Mouse (Mus musculus): ENCODE measurements around the gene Wwox. TPM values are rescaled to one million over a fixed set of nuclear protein-coding genes. Genes with fewer than 3 reads are reported as not detected.

Wwox gene
- polyA plus RNA-seq, 1 experiment from 2014 or later = 16.0 TPM

GRCm38 (mm10) chr8:114801428-114802134 lies 362.1 kb downstream of the Wwox start:
- H3K36me3 ChIP-seq = no peaks in the 10 kb centered on the region
- H3K9ac ChIP-seq = no peak overlapping the region
- peaks cover 9% of the 10 kb centered on the region for H3K4me1 ChIP-seq
- 0 out of 2 replicates have a peak, but pooled peaks have one; percentile 18 for ATAC-seq (replicated peaks; ENCODE audit: low FRiP score)
- no peaks in the 10 kb centered on the region for H3K9me3 ChIP-seq (replicated peaks)
- no peak overlapping the region for H3K4me3 ChIP-seq (replicated peaks)
- H3K4me2 ChIP-seq = no peak overlapping the region
- no peaks in the 10 kb centered on the region for H3K27me3 ChIP-seq
- 64% methylated on average over 7 of the region's 7 CpGs for WGBS
- H3K27ac ChIP-seq = no peak overlapping the region

DNA sequence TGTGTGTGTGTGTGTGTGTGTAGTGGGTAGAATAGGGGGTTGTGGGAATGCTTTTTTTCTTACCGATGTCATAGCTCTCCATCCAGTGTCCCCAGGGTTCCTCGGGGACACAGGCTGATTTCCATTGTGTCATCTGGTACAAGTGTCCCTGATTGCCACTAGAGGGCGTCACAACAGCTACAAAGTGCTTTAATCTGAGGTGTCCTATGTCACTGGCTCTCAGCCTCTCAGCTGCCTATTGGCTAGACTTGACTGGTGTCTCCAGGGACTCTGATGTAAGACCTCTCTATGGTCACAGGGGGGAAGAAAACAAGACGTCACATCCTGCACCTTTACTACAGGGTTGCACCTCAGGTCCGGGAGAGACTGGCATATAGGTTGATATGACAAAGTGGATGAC lies 363.7 kb downstream of the Wwox start:
- Histone ChIP-seq H3K4me1 (peaks cover 9% of the 10 kb centered on the region), H3K27me3 (no peaks in the 10 kb centered on the region), H3K9ac (no peak overlapping the region), H3K4me3 (replicated peaks) (no peak overlapping the region), H3K9me3 (replicated peaks) (no peaks in the 10 kb centered on the region), H3K4me2 (no peak overlapping the region), H3K36me3 (no peaks in the 10 kb centered on the region), H3K27ac (no peak overlapping the region)
- no peak for ATAC-seq (replicated peaks; ENCODE audit: low FRiP score)
- 59% methylated on average over 5 of the region's 5 CpGs for WGBS

- 92% methylated on average over 9 of the region's 9 CpGs for WGBS
- H3K4me1 ChIP-seq = no peaks in the 10 kb centered on the region
- H3K4me3 ChIP-seq (replicated peaks) = no peak overlapping the region
- no peaks in the 10 kb centered on the region for H3K9me3 ChIP-seq (replicated peaks)
- H3K9ac ChIP-seq = no peak overlapping the region
- H3K27ac ChIP-seq = no peak overlapping the region
- no peaks in the 10 kb centered on the region for H3K27me3 ChIP-seq
- ATAC-seq (replicated peaks; ENCODE audit: low FRiP score) = no peak
- H3K36me3 ChIP-seq = no peaks in the 10 kb centered on the region
- no peak overlapping the region for H3K4me2 ChIP-seq
These were observed 367.5 kb downstream of the Wwox start for GRCm38 (mm10) chr8:114806826-114807420.

- H3K4me3 ChIP-seq (replicated peaks) = no peak overlapping the region
- H3K27me3 ChIP-seq = no peaks in the 10 kb centered on the region
- ATAC-seq (replicated peaks; ENCODE audit: low FRiP score) = no peak
- no peak overlapping the region for H3K27ac ChIP-seq
- no peaks in the 10 kb centered on the region for H3K9me3 ChIP-seq (replicated peaks)
- H3K4me2 ChIP-seq = no peak overlapping the region
- H3K36me3 ChIP-seq = no peaks in the 10 kb centered on the region
- H3K9ac ChIP-seq = no peak overlapping the region
- no peaks in the 10 kb centered on the region for H3K4me1 ChIP-seq
- 78% methylated on average over 22 of the region's 22 CpGs for WGBS
These were observed 368.4 kb downstream of the Wwox start for GRCm38 (mm10) chr8:114807676-114808426.

DNA sequence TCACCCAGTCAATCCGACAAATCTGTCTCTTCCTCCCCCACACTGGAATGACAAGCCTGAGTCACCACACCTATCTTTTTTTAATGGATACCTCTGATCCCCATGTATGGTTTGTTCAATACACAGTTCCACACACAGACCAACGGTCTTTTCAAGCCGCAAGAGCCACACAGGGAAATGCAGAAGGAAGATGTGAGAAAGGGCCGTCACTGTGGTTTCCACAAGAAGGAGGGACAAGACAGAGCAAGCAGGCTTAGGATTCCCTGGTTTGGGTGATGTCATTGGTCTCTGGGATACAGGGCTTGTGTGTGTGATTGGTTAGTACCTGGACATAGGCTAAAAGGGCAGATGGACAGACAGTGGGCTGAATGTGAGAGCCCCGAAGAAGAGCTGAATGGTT lies 371.0 kb downstream of the Wwox start:
- H3K27me3 ChIP-seq = no peaks in the 10 kb centered on the region
- no peak overlapping the region for H3K4me3 ChIP-seq (replicated peaks)
- H3K4me1 ChIP-seq = no peaks in the 10 kb centered on the region; the same call in 1 of the 2 replicates
- H3K27ac ChIP-seq = no peak overlapping the region
- H3K9ac ChIP-seq = no peak overlapping the region
- H3K4me2 ChIP-seq = no peak overlapping the region
- no peaks in the 10 kb centered on the region for H3K9me3 ChIP-seq (replicated peaks)
- H3K36me3 ChIP-seq = no peaks in the 10 kb centered on the region
- WGBS = 92% methylated on average over 5 of the region's 5 CpGs
- ATAC-seq (replicated peaks; ENCODE audit: low FRiP score) = no peak

DNA sequence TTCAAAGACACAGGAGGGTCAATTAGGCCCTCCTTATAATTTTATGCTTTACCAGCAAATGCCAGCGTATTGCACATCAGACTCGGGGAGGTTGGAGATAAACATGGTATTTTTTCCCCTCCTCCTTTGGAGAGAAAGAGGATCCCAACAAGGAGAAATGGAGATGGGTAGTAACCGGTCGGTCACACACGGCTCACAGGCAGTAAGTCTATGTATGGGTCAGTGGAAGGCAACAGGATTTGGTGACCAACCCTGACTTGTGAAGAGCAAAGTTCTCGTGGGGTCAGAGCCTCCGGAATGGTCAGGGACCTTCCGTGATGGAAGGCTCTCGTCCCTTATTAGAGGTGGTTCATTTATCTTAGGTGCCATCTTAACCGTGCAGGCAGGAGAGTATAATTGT lies 374.4 kb downstream of the Wwox start:
- ATAC-seq (replicated peaks; ENCODE audit: low FRiP score) = 0 out of 2 replicates have a peak, but pooled peaks have one; percentile 59
- Histone ChIP-seq H3K27ac (no peak overlapping the region), H3K4me3 (replicated peaks) (no peak overlapping the region), H3K4me1 (peaks cover 13% of the 10 kb centered on the region), H3K9me3 (replicated peaks) (no peaks in the 10 kb centered on the region), H3K36me3 (no peaks in the 10 kb centered on the region), H3K27me3 (no peaks in the 10 kb centered on the region), H3K9ac (no peak overlapping the region), H3K4me2 (no peak overlapping the region)
- WGBS = 53% methylated on average over 10 of the region's 10 CpGs

DNA sequence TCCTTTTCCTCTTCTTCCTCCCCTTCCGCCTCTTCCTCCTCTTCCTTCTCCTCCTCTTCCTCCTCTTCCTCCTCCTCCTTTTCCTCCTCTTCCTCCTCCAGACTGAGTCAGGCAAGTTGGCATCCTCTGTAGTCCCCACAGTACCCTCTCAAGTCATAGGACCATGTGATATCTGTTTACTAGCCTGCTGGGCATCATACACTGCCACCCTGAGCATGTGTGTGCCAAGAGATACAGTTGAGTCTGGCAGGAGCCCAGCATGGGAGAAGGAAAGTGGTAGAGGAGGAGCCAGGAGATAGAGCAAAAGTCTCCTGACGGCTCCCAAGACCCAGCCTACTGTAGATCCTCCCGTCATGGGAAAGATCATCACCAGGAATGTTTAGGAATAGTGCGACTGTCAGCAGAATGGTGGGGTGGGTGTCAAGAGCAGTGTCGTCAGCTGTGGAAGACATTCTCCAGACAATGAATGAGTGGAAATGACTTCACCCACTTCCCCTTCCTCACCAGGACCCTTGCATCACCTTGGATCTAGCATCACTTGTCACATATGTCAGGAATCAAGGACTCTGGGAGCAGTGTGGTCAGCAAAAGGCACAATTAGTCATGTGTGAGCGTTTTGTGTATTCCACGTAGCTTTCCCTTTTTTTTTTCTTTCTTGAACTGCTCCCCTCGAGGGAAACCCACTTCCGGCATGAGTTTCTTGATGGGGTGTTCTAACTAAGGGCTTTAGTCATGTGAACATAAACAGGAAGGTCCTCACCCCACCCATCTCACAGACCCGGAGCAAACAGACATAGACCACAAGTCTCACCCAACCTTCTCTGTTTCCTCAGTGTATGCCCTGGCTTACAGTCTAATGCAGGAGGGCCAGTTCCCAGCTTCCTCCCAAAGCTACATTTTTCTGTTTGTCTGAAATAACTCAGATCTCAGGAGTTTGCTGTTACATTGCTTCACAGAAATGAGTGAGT lies 375.6 kb downstream of the Wwox start:
- ATAC-seq (replicated peaks; ENCODE audit: low FRiP score) = no peak

GRCm38 (mm10) chr8:114816343-114816742 lies 376.9 kb downstream of the Wwox start:
- Histone ChIP-seq H3K4me3 (replicated peaks) (no peak overlapping the region), H3K9ac (no peak overlapping the region), H3K36me3 (no peaks in the 10 kb centered on the region), H3K27me3 (no peaks in the 10 kb centered on the region), H3K4me1 (peaks cover 18% of the 10 kb centered on the region), H3K9me3 (replicated peaks) (no peaks in the 10 kb centered on the region), H3K4me2 (no peak overlapping the region), H3K27ac (no peak overlapping the region)
- WGBS = 55% methylated on average over 12 of the region's 12 CpGs
- ATAC-seq (replicated peaks; ENCODE audit: low FRiP score) = no peak

More for the DNA sequence above, 375.6 kb downstream of the Wwox start:
- Histone ChIP-seq H3K4me3 (replicated peaks) (no peak overlapping the region), H3K4me1 (peaks cover 13% of the 10 kb centered on the region), H3K4me2 (no peak overlapping the region), H3K27me3 (no peaks in the 10 kb centered on the region), H3K27ac (no peak overlapping the region), H3K36me3 (no peaks in the 10 kb centered on the region), H3K9ac (no peak overlapping the region), H3K9me3 (replicated peaks) (no peaks in the 10 kb centered on the region)
- 65% methylated on average over 10 of the region's 10 CpGs for WGBS

DNA sequence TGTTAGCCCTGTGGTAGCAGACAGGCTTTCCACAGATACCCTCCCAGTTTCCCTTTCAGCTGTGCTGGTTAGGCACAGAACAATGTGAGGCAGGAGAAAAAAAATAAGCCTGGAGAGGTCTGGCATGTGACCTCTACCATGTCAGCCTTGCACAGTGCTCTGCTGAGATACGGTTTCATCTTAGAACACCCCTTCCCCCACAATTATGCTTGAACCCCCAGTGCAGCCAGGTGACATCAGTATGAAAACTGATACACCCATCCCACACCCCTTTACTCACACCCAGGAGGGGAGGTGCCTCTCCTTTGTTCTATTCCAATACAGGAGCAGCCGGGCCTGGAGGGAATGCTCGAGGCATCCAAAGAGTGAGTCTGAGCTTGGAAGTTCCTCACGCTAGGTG lies 377.5 kb downstream of the Wwox start:
- Histone ChIP-seq H3K9me3 (replicated peaks) (no peaks in the 10 kb centered on the region), H3K27ac (no peak overlapping the region), H3K4me3 (replicated peaks) (no peak overlapping the region), H3K4me2 (no peak overlapping the region), H3K36me3 (no peaks in the 10 kb centered on the region), H3K4me1 (peaks cover 24% of the 10 kb centered on the region), H3K9ac (no peak overlapping the region), H3K27me3 (no peaks in the 10 kb centered on the region)
- WGBS = 29% methylated on average over 4 of the region's 4 CpGs
- peak; percentile 73 for ATAC-seq (replicated peaks; ENCODE audit: low FRiP score)

GRCm38 (mm10) chr8:114821543-114821942 lies 382.1 kb downstream of the Wwox start:
- Histone ChIP-seq H3K4me1 (peaks cover 20% of the 10 kb centered on the region), H3K4me2 (no peak overlapping the region), H3K9ac (no peak overlapping the region), H3K4me3 (replicated peaks) (no peak overlapping the region), H3K27me3 (no peaks in the 10 kb centered on the region), H3K9me3 (replicated peaks) (no peaks in the 10 kb centered on the region), H3K36me3 (no peaks in the 10 kb centered on the region), H3K27ac (no peak overlapping the region)
- WGBS = 30% methylated on average over 8 of the region's 8 CpGs
- ATAC-seq (replicated peaks; ENCODE audit: low FRiP score) = peak; percentile 66

GRCm38 (mm10) chr8:114825460-114825859 lies 386.0 kb downstream of the Wwox start:
- H3K4me2 ChIP-seq = no peak overlapping the region

More at GRCm38 (mm10) chr8:114825460-114825859, 386.0 kb downstream of the Wwox start:
- ATAC-seq (replicated peaks; ENCODE audit: low FRiP score) = no peak
- H3K4me3 ChIP-seq (replicated peaks) = no peak overlapping the region
- H3K27me3 ChIP-seq = no peaks in the 10 kb centered on the region
- no peak overlapping the region for H3K27ac ChIP-seq
- no peaks in the 10 kb centered on the region for H3K36me3 ChIP-seq
- peaks cover 10% of the 10 kb centered on the region for H3K4me1 ChIP-seq
- no peaks in the 10 kb centered on the region for H3K9me3 ChIP-seq (replicated peaks)
- H3K9ac ChIP-seq = no peak overlapping the region
- WGBS = 90% methylated on average over 8 of the region's 8 CpGs
